Mouse (Mus musculus) forebrain, embryonic 11.5 days (tissue): ENCODE results near the gene Edf1. TPM values are rescaled to one million over a fixed set of nuclear protein-coding genes. Genes with fewer than 3 reads are reported as not detected.

Experiments
- ATAC-seq: fragments of 200-750 bp; cut with Nextera tagmentation; replicated peaks from 2 replicates; pipeline ENCODE4 v1.8.0; 2017; ENCODE audit warnings: moderate TSS enrichment; ENCODE audit not compliant: low FRiP score
- DNase-seq: peaks from one replicate; pipeline ENCODE4 v3.0.0-alpha.2; 2017; ENCODE audit warnings: low spot score
- H3K27ac ChIP-seq: fragments of 300-500 bp; sonication (generic); 2 replicates; pipeline ENCODE4 v1.5.1; 2014; ENCODE audit warnings: low read depth, low read length
- H3K27me3 ChIP-seq: fragments of 300-500 bp; sonication (generic); 2 replicates; pipeline ENCODE4 v1.6.1; 2014; ENCODE audit warnings: mild to moderate bottlenecking, low read length, mixed read lengths; ENCODE audit not compliant: control insufficient read depth, insufficient read depth
- H3K36me3 ChIP-seq: fragments of 300-500 bp; sonication (generic); 2 replicates; pipeline ENCODE4 v1.6.1; 2014; ENCODE audit warnings: mild to moderate bottlenecking, low read length, moderate library complexity, mixed read lengths; ENCODE audit not compliant: control insufficient read depth, insufficient read depth
- H3K4me1 ChIP-seq: fragments of 300-500 bp; sonication (generic); replicated peaks from 2 replicates; pipeline ENCODE4 v1.6.1; 2014; ENCODE audit warnings: low read length, mixed read lengths; ENCODE audit not compliant: control insufficient read depth, insufficient read depth
- H3K4me2 ChIP-seq: fragments of 300-500 bp; sonication (generic); 2 replicates; pipeline ENCODE4 v1.6.1; 2014; ENCODE audit warnings: low read depth, mild to moderate bottlenecking, low read length, moderate library complexity, mixed read lengths; ENCODE audit not compliant: severe bottlenecking
- H3K4me3 ChIP-seq: fragments of 300-500 bp; sonication (generic); 2 replicates; pipeline ENCODE4 v1.5.1; 2014; ENCODE audit warnings: low read depth, low read length
- H3K9ac ChIP-seq: fragments of 300-500 bp; sonication (generic); 2 replicates; pipeline ENCODE4 v1.6.1; 2014; ENCODE audit warnings: low read length
- H3K9me3 ChIP-seq: fragments of 300-500 bp; sonication (generic); 2 replicates; pipeline ENCODE4 v1.6.1; 2016; ENCODE audit warnings: low read length, mixed read lengths; ENCODE audit not compliant: control insufficient read depth
- WGBS: fragments of 180-500 bp; shearing (Covaris S2); extraction: QIAGEN DNeasy Blood & Tissue Kit; methylation state at CpG from one replicate; pipeline ENCODE4 v1.1.7; 2014; 5-methylcytosine and 5-hydroxymethylcytosine counted together
- polyA plus RNA-seq: library from polyadenylated mRNA; unstranded; fragments of >200 nt; fragmentation: Nextera tagmentation; extraction: Ambion mirVana; gene quantifications from 2 replicates; pipeline ENCODE4 v1.2.1, GENCODE M21; 2014

The Edf1 gene
- polyA plus RNA-seq, 1 experiment from 2014 or later = 371 TPM

GRCm38 (mm10) chr2:25596765-25597510 is 39.3 kb downstream of the Edf1 start:
- peaks cover 21% of the 10 kb centered on the region for H3K36me3 ChIP-seq
- DNase-seq = no peak
- 96% methylated on average over 5 of the region's 5 CpGs for WGBS

GRCm38 (mm10) chr2:25598749-25599148 is 41.1 kb downstream of the Edf1 start:
- Histone ChIP-seq H3K36me3 (peaks cover 13% of the 10 kb centered on the region), H3K27ac (no peak overlapping the region), H3K9ac (no peak overlapping the region), H3K4me1 (no peaks in the 10 kb centered on the region), H3K27me3 (no peaks in the 10 kb centered on the region), H3K4me2 (no peak overlapping the region), H3K9me3 (no peaks in the 10 kb centered on the region), H3K4me3 (no peak overlapping the region)
- no peak for DNase-seq
- 88% methylated on average over 1 of the region's 1 CpGs for WGBS
- no peak for ATAC-seq

More at GRCm38 (mm10) chr2:25596765-25597510, 39.3 kb downstream of the Edf1 start:
- Histone ChIP-seq H3K4me3 (no peak overlapping the region), H3K4me1 (no peaks in the 10 kb centered on the region), H3K9ac (no peak overlapping the region), H3K27me3 (no peaks in the 10 kb centered on the region), H3K27ac (no peak overlapping the region), H3K9me3 (no peaks in the 10 kb centered on the region), H3K4me2 (no peak overlapping the region)
- no peak for ATAC-seq

- Histone ChIP-seq H3K36me3 (peaks cover 10% of the 10 kb centered on the region), H3K27ac (no peak overlapping the region), H3K27me3 (no peaks in the 10 kb centered on the region), H3K9ac (no peak overlapping the region), H3K4me2 (no peak overlapping the region), H3K4me3 (no peak overlapping the region), H3K9me3 (no peaks in the 10 kb centered on the region), H3K4me1 (no peaks in the 10 kb centered on the region)
- DNase-seq (no peak), ATAC-seq (no peak)
- WGBS = 93% methylated on average over 2 of the region's 2 CpGs
Measured at GRCm38 (mm10) chr2:25600037-25600436, 42.4 kb downstream of the Edf1 start.

- no peak overlapping the region for H3K9ac ChIP-seq
- WGBS = 93% methylated on average over 5 of the region's 5 CpGs
- H3K4me2 ChIP-seq = no peak overlapping the region
- H3K27me3 ChIP-seq = no peaks in the 10 kb centered on the region
- no peak overlapping the region for H3K27ac ChIP-seq
- no peak for ATAC-seq
- no peak for DNase-seq
- no peaks in the 10 kb centered on the region for H3K4me1 ChIP-seq
- H3K4me3 ChIP-seq = no peak overlapping the region
- H3K9me3 ChIP-seq = no peaks in the 10 kb centered on the region
- H3K36me3 ChIP-seq = peaks cover 3% of the 10 kb centered on the region
Measured at GRCm38 (mm10) chr2:25602526-25602925, 44.9 kb downstream of the Edf1 start.

- DNase-seq (peak; percentile 91), ATAC-seq (peak; percentile 94)
- Histone ChIP-seq H3K9ac (peak within 1 kb of the TSS; percentile 96), H3K36me3 (no peaks in the 10 kb centered on the region), H3K9me3 (no peaks in the 10 kb centered on the region), H3K4me3 (peak within 1 kb of the TSS; percentile 99), H3K27ac (peak within 1 kb of the TSS; percentile 85), H3K27me3 (no peaks in the 10 kb centered on the region; the same call in 1 of the 2 replicates), H3K4me1 (peaks cover 3% of the 10 kb centered on the region; the same call in 1 of the 2 replicates), H3K4me2 (peak within 1 kb of the TSS; percentile 71)
- under 1% methylated on average over 80 of the region's 80 CpGs for WGBS
Measured at GRCm38 (mm10) chr2:25607761-25608622, 50.3 kb downstream of the Edf1 start, which contains the start of gene Rabl6. TSS of gene Rabl6 (minus strand) at chr2:25608521.

GRCm38 (mm10) chr2:25608671-25609070 is 51.0 kb downstream of the Edf1 start:
- Histone ChIP-seq H3K9me3 (no peaks in the 10 kb centered on the region), H3K4me1 (peaks cover 3% of the 10 kb centered on the region; the same call in 1 of the 2 replicates), H3K4me3 (peak overlapping the region; percentile 99), H3K27me3 (no peaks in the 10 kb centered on the region; the same call in 1 of the 2 replicates), H3K4me2 (peak overlapping the region; percentile 71), H3K36me3 (no peaks in the 10 kb centered on the region), H3K27ac (no peak overlapping the region), H3K9ac (peak overlapping the region; percentile 35; the same call in 1 of the 2 replicates)
- 67% methylated on average over 10 of the region's 10 CpGs for WGBS
- ATAC-seq (no peak), DNase-seq (no peak)

Other genes with a start within 250 kb of the Edf1 start
- gene Grin1, start 238.7 kb upstream of the Edf1 start, polyA plus RNA-seq = 1.7 and 2.1 TPM in 2 replicates
- gene Man1b1, start 225.5 kb upstream of the Edf1 start, polyA plus RNA-seq = 75.7 and 77.8 TPM in 2 replicates
- 20.1 and 20.5 TPM in 2 replicates for gene Dpp7, start 201.5 kb upstream of the Edf1 start, polyA plus RNA-seq
- 3.1 and 5.4 TPM in 2 replicates for gene Uap1l1, start 192.2 kb upstream of the Edf1 start, polyA plus RNA-seq
- 79.0 and 85.0 TPM in 2 replicates for gene Sapcd2, start 185.5 kb upstream of the Edf1 start, polyA plus RNA-seq
- 0.23 TPM in 1 of 2 replicates, not detected in the other for gene Entpd2, start 162.0 kb upstream of the Edf1 start, polyA plus RNA-seq
- 120 and 128 TPM in 2 replicates for gene Npdc1, start 158.5 kb upstream of the Edf1 start, polyA plus RNA-seq
- gene Fut7, start 134.6 kb upstream of the Edf1 start, polyA plus RNA-seq = not detected in 2 replicates
- gene Abca2, start 129.1 kb upstream of the Edf1 start, polyA plus RNA-seq = 9.9 and 10.2 TPM in 2 replicates
- gene Clic3, start 101.0 kb upstream of the Edf1 start, polyA plus RNA-seq = 0.61 and 0.77 TPM in 2 replicates
- gene Paxx, start 96.8 kb upstream of the Edf1 start, polyA plus RNA-seq = 22.9 and 24.2 TPM in 2 replicates
- gene Ptgds, start 87.8 kb upstream of the Edf1 start, polyA plus RNA-seq = 0.69 and 0.73 TPM in 2 replicates
- not detected in 2 replicates for gene Lcn12, start 63.9 kb upstream of the Edf1 start, polyA plus RNA-seq
- gene Fbxw5, start 57.1 kb upstream of the Edf1 start, polyA plus RNA-seq = 96.1 and 102 TPM in 2 replicates
- gene C8g, start 56.1 kb upstream of the Edf1 start, polyA plus RNA-seq = 5.5 and 5.9 TPM in 2 replicates
- 37.2 and 40.1 TPM in 2 replicates for gene Traf2, start 10.9 kb upstream of the Edf1 start, polyA plus RNA-seq
- gene Mamdc4, start 17.0 kb downstream of the Edf1 start, polyA plus RNA-seq = 1.3 and 5.0 TPM in 2 replicates
- gene Phpt1, start 17.4 kb downstream of the Edf1 start, polyA plus RNA-seq = 144 and 164 TPM in 2 replicates
- gene Ajm1, start 23.9 kb downstream of the Edf1 start, polyA plus RNA-seq = 0.28 and 0.69 TPM in 2 replicates
- gene Rabl6, start 50.7 kb downstream of the Edf1 start, polyA plus RNA-seq = 77.1 and 81.5 TPM in 2 replicates
- 0.13 and 0.21 TPM in 2 replicates for gene Ccdc183, start 59.8 kb downstream of the Edf1 start, polyA plus RNA-seq
- gene Tmem141, start 64.2 kb downstream of the Edf1 start, polyA plus RNA-seq = 12.6 and 17.9 TPM in 2 replicates
- 0.95 and 0.97 TPM in 2 replicates for gene Fcna, start 70.2 kb downstream of the Edf1 start, polyA plus RNA-seq
- gene Lcn8, start 95.3 kb downstream of the Edf1 start, polyA plus RNA-seq = not detected in 2 replicates
- not detected in 2 replicates for gene Lcn5, start 100.1 kb downstream of the Edf1 start, polyA plus RNA-seq
- not detected in 2 replicates for gene Lcn6, start 118.9 kb downstream of the Edf1 start, polyA plus RNA-seq
- gene Lcn10, start 124.9 kb downstream of the Edf1 start, polyA plus RNA-seq = not detected in 2 replicates
- not detected in 2 replicates for gene Obp2a, start 142.2 kb downstream of the Edf1 start, polyA plus RNA-seq
- 68.5 and 71.2 TPM in 2 replicates for gene Bmyc, start 148.9 kb downstream of the Edf1 start, polyA plus RNA-seq
- not detected in 2 replicates for gene Obp2b, start 179.2 kb downstream of the Edf1 start, polyA plus RNA-seq
- not detected in 2 replicates for gene Lcn3, start 207.7 kb downstream of the Edf1 start, polyA plus RNA-seq
- not detected in 2 replicates for gene Lcn11, start 219.2 kb downstream of the Edf1 start, polyA plus RNA-seq
- gene Gm13539, start 224.4 kb downstream of the Edf1 start, polyA plus RNA-seq = not detected in 2 replicates